Mouse (Mus musculus): ENCODE measurements at regions not wholly inside any gene's neighbourhood (a gene's known extent, or its start where the extent isn't known, plus 50 kb on each side); places are given as distances from the start of the nearest gene placed in this dataset.

DNA sequence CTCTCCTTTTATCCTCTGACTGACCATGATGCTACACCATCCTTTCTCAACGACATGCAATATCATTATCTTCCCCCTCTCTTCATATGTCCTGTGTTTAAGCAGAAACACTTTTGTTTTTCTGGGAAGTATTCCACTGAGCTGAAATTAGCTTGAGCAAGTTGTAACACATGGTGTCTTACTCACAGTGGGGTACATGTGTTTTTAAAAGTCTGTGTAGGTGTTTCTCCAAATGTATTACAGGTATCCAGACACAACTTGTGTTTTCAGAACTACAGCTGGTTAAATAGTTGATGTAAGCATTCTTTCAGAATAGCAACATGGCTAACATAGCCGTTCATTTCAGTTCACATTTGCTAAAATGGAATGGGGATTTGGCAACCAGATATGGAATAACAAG, 172.8 kb upstream of the Gm10295 start:
- Histone ChIP-seq H3K9ac (ENCODE audit: low read length) (no peak overlapping the region), H3K4me2 (ENCODE audit: low read depth, low read length) (no peak overlapping the region), H3K27ac (ENCODE audit: low read length) (no peak overlapping the region), H3K4me3 (ENCODE audit: low read length) (no peak overlapping the region), H3K27me3 (ENCODE audit: control insufficient read depth, insufficient read depth, low read depth, low read length) (no peaks in the 10 kb centered on the region), H3K4me1 (replicated peaks; ENCODE audit: control insufficient read depth, insufficient read depth, low read length) (no peaks in the 10 kb centered on the region), H3K9me3 (ENCODE audit: control insufficient read depth, low read length) (no peaks in the 10 kb centered on the region), H3K36me3 (ENCODE audit: control insufficient read depth, insufficient read depth, low read length) (no peaks in the 10 kb centered on the region)
- WGBS: 59% methylated on average over 2 of the region's 2 CpGs
- no peak for ATAC-seq (ENCODE audit: low read depth)

DNA sequence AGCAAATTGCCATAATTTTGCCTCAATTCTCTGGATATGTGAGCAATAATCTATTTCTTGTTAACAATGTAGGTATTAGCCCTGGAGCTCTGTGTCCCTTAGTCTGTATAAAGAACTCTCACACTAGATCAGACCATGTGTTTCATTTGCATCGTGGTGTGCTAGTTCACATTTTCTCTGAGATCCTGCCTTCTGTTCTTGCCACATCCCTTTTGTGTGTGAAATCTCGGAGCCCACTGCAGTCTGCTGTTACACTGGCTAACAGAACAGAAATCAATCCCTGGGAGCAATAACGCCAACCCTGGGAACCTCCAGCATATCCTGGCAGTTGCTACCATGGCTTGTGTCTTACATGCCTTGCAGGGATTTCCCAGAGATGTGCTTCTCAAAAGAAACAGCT, 156.1 kb upstream of the Gm10295 start:
- no peak for ATAC-seq (ENCODE audit: low read depth)
- WGBS: 76% methylated on average over 3 of the region's 3 CpGs
- H3K4me2 ChIP-seq (ENCODE audit: low read depth, low read length): no peak overlapping the region
- no peak overlapping the region for H3K27ac ChIP-seq (ENCODE audit: low read length)
- H3K4me3 ChIP-seq (ENCODE audit: low read length): no peak overlapping the region
- no peak overlapping the region for H3K9ac ChIP-seq (ENCODE audit: low read length)
- no peaks in the 10 kb centered on the region for H3K36me3 ChIP-seq (ENCODE audit: control insufficient read depth, insufficient read depth, low read length)
- H3K27me3 ChIP-seq (ENCODE audit: control insufficient read depth, insufficient read depth, low read depth, low read length): no peaks in the 10 kb centered on the region
- H3K4me1 ChIP-seq (replicated peaks; ENCODE audit: control insufficient read depth, insufficient read depth, low read length): no peaks in the 10 kb centered on the region
- no peaks in the 10 kb centered on the region for H3K9me3 ChIP-seq (ENCODE audit: control insufficient read depth, low read length)

DNA sequence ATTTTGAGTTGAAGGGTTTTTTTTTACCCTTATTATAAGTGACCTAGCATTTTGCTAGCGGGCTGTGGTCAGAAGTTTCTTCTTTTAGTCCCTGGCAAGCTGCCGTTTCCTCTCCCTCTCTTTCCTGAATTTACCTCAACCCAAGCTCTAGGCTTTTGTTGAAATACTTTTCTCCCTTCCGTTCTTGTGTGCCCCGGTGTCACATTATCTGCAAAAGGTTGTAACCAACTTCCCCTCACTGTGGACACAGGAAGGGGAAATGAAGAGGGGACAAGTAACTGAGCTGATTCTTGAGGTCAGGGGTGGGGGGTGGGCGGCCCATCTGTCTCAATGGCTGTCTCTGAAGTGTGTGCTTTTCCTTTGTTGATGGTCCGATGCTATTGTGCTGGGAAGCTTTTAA, 149.4 kb upstream of the Gm10295 start:
- no peaks in the 10 kb centered on the region for H3K27me3 ChIP-seq (ENCODE audit: control insufficient read depth, insufficient read depth, low read depth, low read length)
- H3K4me2 ChIP-seq (ENCODE audit: low read depth, low read length): no peak overlapping the region
- peak; percentile 73 for ATAC-seq (ENCODE audit: low read depth)
- H3K27ac ChIP-seq (ENCODE audit: low read length): no peak overlapping the region; the same call in 1 of the 2 replicates
- 0 out of 2 replicates have a peak, but pooled peaks cover 8% of the 10 kb centered on the region for H3K4me1 ChIP-seq (replicated peaks; ENCODE audit: control insufficient read depth, insufficient read depth, low read length)
- no peaks in the 10 kb centered on the region for H3K36me3 ChIP-seq (ENCODE audit: control insufficient read depth, insufficient read depth, low read length)
- 31% methylated on average over 6 of the region's 6 CpGs for WGBS
- no peak overlapping the region for H3K4me3 ChIP-seq (ENCODE audit: low read length)
- H3K9ac ChIP-seq (ENCODE audit: low read length): no peak overlapping the region
- no peaks in the 10 kb centered on the region for H3K9me3 ChIP-seq (ENCODE audit: control insufficient read depth, low read length)

DNA sequence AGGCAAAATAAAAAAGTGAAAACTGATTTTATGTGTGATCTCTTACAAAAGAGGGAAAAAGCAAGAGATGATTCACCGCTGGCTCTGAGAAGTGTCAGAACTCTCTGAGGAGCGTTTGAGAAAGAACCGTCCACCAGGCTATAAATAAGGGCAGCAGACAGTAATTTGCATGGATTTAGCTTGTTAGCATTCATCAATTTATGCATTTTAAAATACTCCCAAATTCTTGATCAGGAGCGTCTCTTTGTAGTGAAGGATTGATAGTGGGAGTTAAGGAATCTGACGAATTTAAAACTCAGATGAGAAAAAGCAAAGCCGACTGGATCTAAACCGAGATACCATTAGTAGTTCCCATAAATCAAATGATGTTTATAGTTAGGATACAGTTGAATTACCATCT, 146.8 kb upstream of the Gm10295 start:
- WGBS: 42% methylated on average over 7 of the region's 7 CpGs
- H3K27ac ChIP-seq (ENCODE audit: low read length): no peak overlapping the region; the same call in 1 of the 2 replicates

DNA sequence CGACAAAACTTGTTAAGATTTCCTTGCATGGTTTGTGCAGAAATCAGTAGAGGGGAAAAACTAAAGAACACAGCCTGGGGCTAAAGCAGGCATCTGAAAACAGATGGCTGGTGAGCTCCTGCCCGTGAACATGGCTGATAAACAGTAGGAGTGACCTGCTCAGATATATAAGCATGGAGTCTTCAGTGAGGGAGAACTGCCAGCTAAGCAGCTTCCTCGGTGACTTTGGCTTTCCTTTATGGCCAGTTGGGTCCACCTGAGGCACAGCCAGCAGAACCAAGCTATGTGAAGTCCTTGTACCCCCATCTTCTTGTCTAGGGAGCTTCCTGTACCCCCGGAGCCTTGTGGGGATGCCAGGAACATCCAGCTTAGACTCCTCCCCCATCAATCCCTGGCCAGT, 139.8 kb upstream of the Gm10295 start:
- no peaks in the 10 kb centered on the region for H3K9me3 ChIP-seq (ENCODE audit: control insufficient read depth, low read length)
- H3K27ac ChIP-seq (ENCODE audit: low read length): no peak overlapping the region
- H3K9ac ChIP-seq (ENCODE audit: low read length): no peak overlapping the region
- no peaks in the 10 kb centered on the region for H3K27me3 ChIP-seq (ENCODE audit: control insufficient read depth, insufficient read depth, low read depth, low read length)
- no peak for ATAC-seq (ENCODE audit: low read depth)
- no peaks in the 10 kb centered on the region for H3K36me3 ChIP-seq (ENCODE audit: control insufficient read depth, insufficient read depth, low read length)
- H3K4me2 ChIP-seq (ENCODE audit: low read depth, low read length): no peak overlapping the region
- no peaks in the 10 kb centered on the region for H3K4me1 ChIP-seq (replicated peaks; ENCODE audit: control insufficient read depth, insufficient read depth, low read length)
- no peak overlapping the region for H3K4me3 ChIP-seq (ENCODE audit: low read length)
- WGBS: 65% methylated on average over 4 of the region's 4 CpGs

More for the DNA sequence above, 146.8 kb upstream of the Gm10295 start:
- Histone ChIP-seq H3K4me2 (ENCODE audit: low read depth, low read length) (0 out of 2 replicates have a peak overlapping the region, but pooled peaks have one; percentile 20), H3K9ac (ENCODE audit: low read length) (no peak overlapping the region), H3K4me3 (ENCODE audit: low read length) (no peak overlapping the region), H3K27me3 (ENCODE audit: control insufficient read depth, insufficient read depth, low read depth, low read length) (no peaks in the 10 kb centered on the region), H3K4me1 (replicated peaks; ENCODE audit: control insufficient read depth, insufficient read depth, low read length) (0 out of 2 replicates have a peak, but pooled peaks cover 8% of the 10 kb centered on the region), H3K36me3 (ENCODE audit: control insufficient read depth, insufficient read depth, low read length) (no peaks in the 10 kb centered on the region), H3K9me3 (ENCODE audit: control insufficient read depth, low read length) (no peaks in the 10 kb centered on the region)
- no peak for ATAC-seq (ENCODE audit: low read depth)

DNA sequence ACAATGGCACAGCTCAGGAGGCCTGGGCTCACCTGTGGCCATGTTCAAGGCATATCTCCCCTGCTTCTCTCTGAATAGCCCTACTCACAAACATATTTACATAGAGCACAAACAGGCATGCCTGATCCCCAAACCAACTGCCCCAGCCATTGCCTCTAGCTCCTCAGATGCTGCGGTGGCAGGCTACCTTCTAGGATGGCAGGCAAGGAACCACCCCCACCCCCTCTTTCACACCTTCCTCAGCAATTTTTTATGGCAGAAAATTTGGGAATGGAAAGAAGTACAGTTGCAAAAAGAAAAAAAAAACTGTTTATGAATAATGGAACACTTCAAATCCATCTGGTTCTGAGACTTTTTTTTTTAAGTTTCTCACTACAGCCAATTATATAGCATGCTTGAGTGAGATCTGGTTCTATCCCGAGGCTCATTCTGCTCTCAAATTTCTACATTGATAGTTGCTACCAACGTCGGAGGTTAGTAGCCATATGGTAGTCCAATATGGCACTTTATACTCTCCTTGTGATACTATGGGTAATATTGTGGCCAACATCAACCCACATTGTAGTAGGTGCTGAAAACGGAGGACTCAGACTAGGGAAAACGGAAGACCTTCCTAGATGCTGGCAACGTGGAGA, 136.8 kb upstream of the Gm10295 start:
- 94% methylated on average over 7 of the region's 7 CpGs for WGBS
- Histone ChIP-seq H3K4me3 (ENCODE audit: low read length) (no peak overlapping the region), H3K27ac (ENCODE audit: low read length) (no peak overlapping the region), H3K36me3 (ENCODE audit: control insufficient read depth, insufficient read depth, low read length) (no peaks in the 10 kb centered on the region), H3K9me3 (ENCODE audit: control insufficient read depth, low read length) (no peaks in the 10 kb centered on the region), H3K9ac (ENCODE audit: low read length) (no peak overlapping the region), H3K4me1 (replicated peaks; ENCODE audit: control insufficient read depth, insufficient read depth, low read length) (no peaks in the 10 kb centered on the region), H3K4me2 (ENCODE audit: low read depth, low read length) (no peak overlapping the region), H3K27me3 (ENCODE audit: control insufficient read depth, insufficient read depth, low read depth, low read length) (no peaks in the 10 kb centered on the region)
- ATAC-seq (ENCODE audit: low read depth): no peak

DNA sequence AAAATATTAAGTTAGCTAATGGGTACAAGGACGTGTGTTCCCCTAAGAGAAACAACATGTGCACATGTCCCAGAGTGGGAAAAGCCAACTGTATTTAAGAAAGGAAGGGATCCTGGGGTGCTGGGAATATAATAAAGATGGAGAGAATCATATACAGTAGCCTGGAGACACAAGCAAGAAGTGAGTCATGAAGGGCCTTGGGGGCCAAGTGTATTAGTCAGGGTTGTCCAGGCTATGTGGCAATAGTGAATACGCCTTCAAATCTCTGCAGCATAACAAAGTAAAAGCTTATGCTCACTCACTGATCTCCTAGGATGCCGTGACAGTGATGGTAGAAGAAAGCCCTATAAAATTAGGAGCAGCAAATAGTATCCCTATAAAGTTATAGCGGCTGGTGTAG, 124.1 kb upstream of the Gm10295 start:
- H3K4me1 ChIP-seq (replicated peaks; ENCODE audit: control insufficient read depth, insufficient read depth, low read length): peaks cover 19% of the 10 kb centered on the region
- H3K9me3 ChIP-seq (ENCODE audit: control insufficient read depth, low read length): no peaks in the 10 kb centered on the region
- no peak overlapping the region for H3K9ac ChIP-seq (ENCODE audit: low read length)
- H3K27ac ChIP-seq (ENCODE audit: low read length): no peak overlapping the region
- no peak overlapping the region for H3K4me3 ChIP-seq (ENCODE audit: low read length)
- no peak for ATAC-seq (ENCODE audit: low read depth)
- no peak overlapping the region for H3K4me2 ChIP-seq (ENCODE audit: low read depth, low read length)
- 85% methylated on average over 4 of the region's 4 CpGs for WGBS
- no peaks in the 10 kb centered on the region for H3K36me3 ChIP-seq (ENCODE audit: control insufficient read depth, insufficient read depth, low read length)
- H3K27me3 ChIP-seq (ENCODE audit: control insufficient read depth, insufficient read depth, low read depth, low read length): no peaks in the 10 kb centered on the region

DNA sequence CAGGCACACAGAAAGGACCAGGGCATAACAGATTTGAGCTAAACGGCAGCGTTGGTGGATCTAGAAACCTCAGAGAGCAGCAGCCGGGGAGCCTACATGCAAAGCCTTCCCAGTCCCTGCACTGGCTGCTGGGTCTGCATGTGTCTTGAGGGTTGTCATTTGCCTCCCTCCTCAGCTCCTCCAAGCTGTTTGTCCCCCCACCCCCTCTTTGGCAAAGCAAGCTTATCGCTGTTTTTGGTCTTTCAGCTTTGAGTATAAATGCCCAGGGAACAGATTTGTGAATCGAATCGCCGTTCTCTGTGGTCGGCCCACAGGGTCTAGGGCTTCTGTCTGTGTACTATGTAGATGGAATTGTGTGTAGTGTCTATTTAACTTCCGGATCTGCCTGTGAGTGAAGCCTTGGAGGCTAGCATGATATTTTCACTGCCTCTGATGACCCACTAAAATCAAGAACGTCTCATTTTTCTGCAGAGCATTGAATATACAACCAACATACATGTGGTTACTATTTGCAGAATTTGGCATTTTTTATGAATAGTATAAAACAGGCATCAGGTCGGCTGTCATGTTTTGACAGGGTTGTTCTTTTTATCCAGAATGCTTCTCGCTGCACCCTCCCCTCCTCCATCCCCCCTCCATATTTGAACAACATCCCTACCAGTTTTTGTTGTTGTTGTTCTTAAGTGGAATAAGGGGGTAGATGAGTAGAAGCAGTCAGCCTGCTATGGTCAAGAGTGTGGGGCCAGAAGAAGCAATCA, 121.3 kb upstream of the Gm10295 start:
- WGBS: 24% methylated on average over 12 of the region's 12 CpGs

DNA sequence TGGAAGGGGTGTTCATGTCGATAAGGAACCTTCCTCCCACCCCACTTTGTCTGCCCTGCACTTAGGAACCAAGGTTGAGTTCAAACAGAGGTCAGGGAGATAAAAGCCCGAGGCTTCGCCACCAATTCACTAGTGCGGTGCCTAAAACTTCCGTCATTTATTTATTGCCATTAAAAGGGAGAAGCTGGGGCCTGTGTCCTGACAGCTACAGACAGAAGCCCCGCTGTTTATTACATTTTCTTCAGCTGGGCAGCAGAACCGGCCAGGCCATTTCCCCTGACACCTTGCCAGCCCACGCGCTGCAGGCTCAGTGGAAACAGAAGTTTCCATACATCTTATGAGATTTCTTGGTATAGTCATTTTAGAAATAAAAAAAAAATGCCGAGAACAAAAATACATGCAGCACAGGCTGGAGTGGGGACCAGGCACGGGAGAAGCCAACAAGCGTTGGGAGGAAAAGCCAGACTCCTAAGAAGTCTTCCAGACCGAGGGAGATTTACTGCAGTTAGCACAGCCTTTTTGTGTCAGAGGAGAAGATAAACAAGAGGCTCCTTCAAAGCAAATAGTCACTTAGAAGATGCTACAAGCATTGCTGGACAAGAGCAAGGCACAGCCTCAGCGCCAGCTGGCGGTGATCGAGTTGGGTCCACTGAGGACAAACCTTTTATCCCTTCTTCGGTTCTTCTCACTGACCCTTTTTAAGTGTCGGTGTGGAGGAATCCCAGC, 120.5 kb upstream of the Gm10295 start:
- peak; percentile 75 for ATAC-seq (ENCODE audit: low read depth)
- Histone ChIP-seq H3K27ac (ENCODE audit: low read length) (peak overlapping the region; percentile 91), H3K4me2 (ENCODE audit: low read depth, low read length) (peak overlapping the region; percentile 42), H3K9ac (ENCODE audit: low read length) (peak overlapping the region; percentile 47; the same call in 1 of the 2 replicates), H3K4me1 (replicated peaks; ENCODE audit: control insufficient read depth, insufficient read depth, low read length) (peaks cover 21% of the 10 kb centered on the region), H3K4me3 (ENCODE audit: low read length) (0 out of 2 replicates have a peak overlapping the region, but pooled peaks have one; percentile 11), H3K9me3 (ENCODE audit: control insufficient read depth, low read length) (no peaks in the 10 kb centered on the region), H3K36me3 (ENCODE audit: control insufficient read depth, insufficient read depth, low read length) (no peaks in the 10 kb centered on the region), H3K27me3 (ENCODE audit: control insufficient read depth, insufficient read depth, low read depth, low read length) (no peaks in the 10 kb centered on the region)
- WGBS: 6% methylated on average over 18 of the region's 18 CpGs

More for the DNA sequence above, 121.3 kb upstream of the Gm10295 start:
- H3K36me3 ChIP-seq (ENCODE audit: control insufficient read depth, insufficient read depth, low read length): no peaks in the 10 kb centered on the region
- H3K4me3 ChIP-seq (ENCODE audit: low read length): no peak overlapping the region
- ATAC-seq (ENCODE audit: low read depth): peak; percentile 54; the same call in 1 of the 2 replicates
- H3K9me3 ChIP-seq (ENCODE audit: control insufficient read depth, low read length): no peaks in the 10 kb centered on the region
- H3K9ac ChIP-seq (ENCODE audit: low read length): peak overlapping the region; percentile 47
- H3K27me3 ChIP-seq (ENCODE audit: control insufficient read depth, insufficient read depth, low read depth, low read length): no peaks in the 10 kb centered on the region
- H3K4me1 ChIP-seq (replicated peaks; ENCODE audit: control insufficient read depth, insufficient read depth, low read length): peaks cover 21% of the 10 kb centered on the region
- peak overlapping the region; percentile 42 for H3K4me2 ChIP-seq (ENCODE audit: low read depth, low read length)
- peak overlapping the region; percentile 91 for H3K27ac ChIP-seq (ENCODE audit: low read length)

All from lung, embryonic 16.5 days (tissue).